16 mouse cellular contexts compared by ENCODE assay signal in the genomic region with DNA sequence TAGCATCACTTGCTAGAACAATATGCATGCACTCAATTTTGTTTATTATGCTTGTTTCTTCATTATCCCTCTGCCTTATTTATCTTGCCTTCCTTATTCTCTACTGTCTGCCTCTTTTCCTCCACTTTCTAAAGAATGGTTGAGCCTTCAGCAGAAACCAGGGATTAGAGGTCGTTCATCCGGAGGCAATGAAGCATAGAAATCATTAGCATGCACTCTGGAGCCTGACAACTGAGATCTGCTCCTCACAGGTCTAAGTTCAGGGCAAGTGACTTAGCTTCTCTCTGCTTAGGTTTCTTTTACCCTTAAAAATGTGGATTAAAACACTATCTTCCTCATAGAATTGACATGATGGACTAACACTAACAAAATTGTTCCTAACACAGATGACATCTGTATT.
"Had no signal": no experiment of that assay in that cellular context is flagged by ENCODE, and none has a peak within 500 bp of the region (broad histone marks: within the 10 kb centered on the region; RNA-seq: fewer than 3 reads in every experiment).

No protein-coding gene starts in this region.

- H3K27ac ChIP-seq: hindbrain, embryonic 15.5 days; layer of hippocampus, adult 2 months; limb, embryonic 10.5 days; liver, embryonic 15.5 days; midbrain, embryonic 10.5 days; neural tube, embryonic 15.5 days had no signal

- H3K36me3 ChIP-seq: limb, embryonic 10.5 days; liver, embryonic 15.5 days had no signal

- ATAC-seq: inflammation-experienced regulatory T-cells, adult 6 months; intestine, postnatal 0 days; lung, postnatal 0 days had no signal

- H3K9me3 ChIP-seq: hindbrain, embryonic 15.5 days; limb, embryonic 10.5 days; liver, embryonic 15.5 days; midbrain, embryonic 10.5 days; neural tube, embryonic 15.5 days had no signal

- H3K4me1 ChIP-seq: hindbrain, embryonic 15.5 days; liver, embryonic 15.5 days; neural tube, embryonic 15.5 days had no signal

- H3K9ac ChIP-seq: hindbrain, embryonic 15.5 days; liver, embryonic 15.5 days; neural tube, embryonic 15.5 days had no signal

- H3K27me3 ChIP-seq: hindbrain, embryonic 15.5 days; liver, embryonic 15.5 days; neural tube, embryonic 15.5 days had no signal

- DNase-seq: lung, adult 2 months; lung, postnatal 36 days; midbrain, embryonic 14.5 days; right cerebral cortex, postnatal 14 days; thymus, postnatal 36 days had no signal

- H3K4me3 ChIP-seq: hindbrain, embryonic 15.5 days; layer of hippocampus, adult 2 months; limb, embryonic 10.5 days; liver, embryonic 15.5 days; midbrain, embryonic 10.5 days; myocyte; neural tube, embryonic 15.5 days had no signal

- H3K4me2 ChIP-seq: hindbrain, embryonic 15.5 days; liver, embryonic 11.5 days; liver, embryonic 15.5 days; neural tube, embryonic 15.5 days had no signal
